Mouse (Mus musculus) bone marrow, adult 2 months (tissue): ENCODE measurements around the gene Phldb3.

Experiments used
- CTCF ChIP-seq: fragments of 200-500 bp; IDR thresholded peaks from 2 replicates; pipeline ENCODE4 v1.5.1; 2011; ENCODE audit warnings: low read length, control low read depth; ENCODE audit not compliant: control insufficient read depth, insufficient read depth
- POLR2A ChIP-seq: fragments of 200-500 bp; IDR thresholded peaks from 2 replicates; pipeline ENCODE4 v1.6.1; 2011; ENCODE audit warnings: low read depth, mild to moderate bottlenecking, control low read depth, low read length, borderline replicate concordance; ENCODE audit not compliant: control insufficient read depth

DNA sequence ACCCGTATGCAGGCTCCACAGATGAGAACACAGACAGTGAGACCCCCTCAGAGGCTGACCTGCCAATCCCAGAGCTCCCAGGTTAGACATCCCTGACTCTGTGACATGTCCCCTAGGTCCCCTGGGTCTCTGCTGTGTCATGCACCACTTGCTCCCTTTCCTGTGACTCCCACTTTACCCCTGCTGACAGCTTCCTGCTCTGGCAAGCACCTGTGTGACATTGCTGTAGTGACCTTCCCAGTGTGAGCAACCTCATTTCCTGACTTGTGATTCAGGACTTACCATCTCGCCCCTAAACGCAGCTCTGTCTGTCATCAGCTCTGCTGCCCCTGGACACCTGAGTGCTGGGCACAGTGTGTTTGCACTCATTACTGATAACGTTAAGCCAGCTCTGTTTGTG, 39.5 kb upstream of the Phldb3 start:
- TF ChIP-seq CTCF (no peak), POLR2A (no peak)
